Mouse (Mus musculus): ENCODE measurements at regions not wholly inside any gene's neighbourhood (a gene's known extent, or its start where the extent isn't known, plus 50 kb on each side); places are given as distances from the start of the nearest gene placed in this dataset.
"Not testable (repeated sequence)": the region's sequence is repeated elsewhere in the genome, so short reads cannot be mapped to it uniquely, and the experiment has no call there.

DNA sequence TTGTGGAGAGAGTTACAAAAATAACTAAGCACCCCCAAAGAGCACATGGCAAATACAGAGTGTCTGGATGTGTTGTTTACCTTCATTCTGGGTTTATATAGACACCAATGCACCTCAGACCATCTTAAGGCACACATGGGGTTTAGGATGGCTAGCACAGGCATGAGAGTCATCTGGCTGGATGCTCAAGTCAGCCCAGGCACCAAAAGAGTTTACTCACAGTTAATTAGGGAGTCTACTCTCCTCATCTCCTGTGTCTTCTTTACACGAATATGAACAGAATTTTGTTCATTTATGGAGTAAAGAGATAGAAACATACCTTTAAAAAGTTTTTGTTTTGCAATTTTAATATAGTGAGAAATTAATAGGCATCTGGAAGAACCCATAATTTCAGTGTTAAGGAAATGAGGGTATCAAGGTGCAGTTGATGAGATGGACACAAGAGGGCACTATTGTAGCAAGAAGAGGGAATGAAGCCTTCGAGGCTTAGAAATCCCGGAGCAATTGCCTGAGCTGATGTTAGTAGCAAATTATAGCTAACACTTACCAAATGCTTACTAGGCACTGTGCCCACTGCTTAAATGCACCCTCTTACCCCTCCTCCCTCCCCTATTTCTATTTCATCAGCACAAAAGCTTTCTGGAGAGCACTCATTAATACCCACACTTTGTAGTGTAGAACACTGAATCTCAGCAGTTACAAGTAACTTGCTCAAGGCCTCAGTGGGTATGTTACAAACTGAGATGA lies 174.6 kb downstream of the Eepd1 start:
- peak; percentile 82 for TF ChIP-seq CTCF (IDR thresholded peaks at IDR 0.05)
- peak; percentile 17 for DNase-seq
- Histone ChIP-seq H3K27ac (no peak overlapping the region), H3K4me3 (no peak overlapping the region)
- intact Hi-C loops (cut with DNase I) = loop anchor here (2.0 kb wide), 1 partner anchor 1121 kb away; no protein-coding TSS in a partner anchor

DNA sequence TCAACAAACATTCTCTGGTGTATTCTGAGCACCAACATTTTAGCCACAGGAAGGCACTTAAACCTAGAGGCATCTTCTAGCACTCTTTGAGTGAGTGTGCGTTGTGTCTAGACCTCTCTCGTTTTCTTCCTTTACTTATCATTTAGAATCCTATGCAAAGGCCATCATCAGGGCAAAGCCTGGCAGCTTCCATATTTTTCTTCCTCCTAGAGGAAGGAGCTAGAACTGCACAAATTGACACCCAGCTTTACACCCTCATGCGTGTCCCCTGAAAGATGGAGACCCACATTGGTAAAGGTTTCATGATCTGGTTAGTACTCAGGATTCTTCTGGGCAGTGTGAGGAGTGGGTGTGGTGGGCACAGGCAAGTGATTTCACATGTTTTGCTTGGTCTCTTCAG lies 175.2 kb downstream of the Eepd1 start:
- DNase-seq = no peak
- Histone ChIP-seq H3K4me3 (no peak overlapping the region), H3K27ac (no peak overlapping the region)
- intact Hi-C loops (cut with DNase I) = no loop called here
- TF ChIP-seq CTCF (IDR thresholded peaks at IDR 0.05) = no peak

DNA sequence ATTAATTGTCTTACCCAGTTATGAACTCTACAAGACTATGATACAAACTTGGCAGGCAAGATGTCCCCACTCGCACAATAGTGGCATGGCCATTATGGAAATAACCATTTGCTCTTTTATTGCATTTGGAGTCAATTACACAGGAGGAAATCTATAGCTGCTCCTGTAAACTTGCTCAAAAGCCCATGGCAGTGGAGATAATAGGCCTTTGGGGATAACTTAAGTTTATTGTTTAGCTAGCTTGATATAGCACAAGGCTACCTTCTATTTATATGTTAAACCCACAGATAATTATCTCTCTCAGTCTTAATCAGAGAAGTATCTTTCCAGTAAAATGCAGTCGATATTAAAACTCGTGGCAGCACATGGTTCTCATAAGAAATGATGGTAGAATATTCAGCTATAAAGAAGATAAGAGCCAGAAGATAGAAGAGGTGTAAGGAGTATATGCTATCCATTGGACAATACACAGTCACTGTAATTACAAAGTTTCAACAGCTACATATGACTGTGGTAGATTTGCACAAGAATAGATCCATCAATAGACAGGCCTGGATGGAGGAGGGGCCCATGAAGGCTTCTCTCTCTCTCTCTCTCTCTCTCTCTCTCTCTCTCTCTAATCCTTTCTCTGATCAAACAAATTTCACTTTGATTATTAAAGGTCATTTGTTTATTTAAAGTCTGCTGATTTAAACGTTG lies 202.4 kb downstream of the Eepd1 start:
- TF ChIP-seq CTCF (IDR thresholded peaks at IDR 0.05) = no peak
- intact Hi-C loops (cut with DNase I) = no loop called here
- Histone ChIP-seq H3K27ac (no peak overlapping the region), H3K4me3 (no peak overlapping the region)
- no peak for DNase-seq

DNA sequence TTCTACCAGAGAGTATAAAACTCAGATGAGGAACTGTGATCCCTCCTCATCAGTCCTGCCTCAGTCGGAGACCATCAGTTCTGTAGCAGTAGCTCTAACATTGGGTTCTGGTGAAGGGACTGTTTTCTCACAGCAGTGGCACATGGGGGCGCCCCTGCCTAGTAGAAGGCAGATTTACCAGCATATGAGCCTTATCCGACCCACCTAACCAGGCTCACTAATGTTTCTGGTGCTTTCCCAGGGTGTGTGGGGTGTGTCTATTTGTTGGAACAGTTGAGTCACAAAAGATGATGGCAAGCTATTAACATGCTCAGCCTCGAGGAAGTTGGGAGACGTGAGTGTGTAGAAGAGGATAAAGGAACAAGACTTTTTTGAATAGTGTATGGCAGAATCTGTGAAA lies 212.3 kb downstream of the Eepd1 start:
- Histone ChIP-seq H3K27ac (no peak overlapping the region), H3K4me3 (no peak overlapping the region)
- peak; percentile 21 for DNase-seq
- peak; percentile 53 for TF ChIP-seq CTCF (IDR thresholded peaks at IDR 0.05)
- intact Hi-C loops (cut with DNase I) = no loop called here

DNA sequence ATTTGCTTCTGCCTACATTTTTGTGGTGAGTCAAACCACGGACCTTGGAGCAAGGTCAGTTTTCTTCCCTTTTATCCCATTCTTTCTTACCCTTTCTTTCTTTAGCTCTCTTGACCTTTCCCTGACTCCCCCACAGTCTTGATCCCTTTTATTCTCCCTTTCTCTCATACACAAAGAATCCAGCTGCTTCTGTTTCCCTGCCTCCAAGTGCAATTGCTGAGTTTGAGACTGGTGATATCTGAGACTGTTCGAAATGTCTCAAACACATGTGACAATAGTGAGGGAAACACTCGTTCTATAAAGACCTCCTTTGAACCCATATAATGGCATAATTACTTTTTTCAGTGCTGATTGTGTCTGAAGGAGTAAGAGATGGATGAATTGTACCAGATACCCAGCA lies 213.7 kb downstream of the Eepd1 start:
- no peak overlapping the region for H3K4me3 ChIP-seq
- no peak for DNase-seq
- no peak for TF ChIP-seq CTCF (IDR thresholded peaks at IDR 0.05)
- H3K27ac ChIP-seq = no peak overlapping the region
- intact Hi-C loops (cut with DNase I) = no loop called here

DNA sequence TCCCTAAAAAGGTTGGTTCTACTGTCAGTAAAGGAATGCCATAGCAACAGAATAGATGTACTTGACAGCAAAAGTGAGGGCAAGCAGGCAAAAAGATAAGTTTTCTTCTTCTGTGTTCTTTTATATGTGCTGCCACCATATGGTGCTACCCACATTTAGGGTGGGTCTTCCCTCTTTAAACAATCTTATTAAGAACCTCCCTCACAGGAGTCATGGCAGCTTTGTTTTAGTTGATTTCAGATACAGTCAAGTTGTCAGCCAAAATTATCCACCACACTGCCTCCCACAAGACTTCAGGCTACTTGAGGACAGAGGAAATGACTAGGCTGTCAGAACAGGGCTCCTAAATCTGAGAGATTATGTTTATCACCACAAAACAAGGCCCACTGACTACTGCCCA lies 232.3 kb downstream of the Eepd1 start:
- intact Hi-C loops (cut with DNase I) = no loop called here
- no peak overlapping the region for H3K4me3 ChIP-seq
- TF ChIP-seq CTCF (IDR thresholded peaks at IDR 0.05) = no peak
- no peak overlapping the region for H3K27ac ChIP-seq
- DNase-seq = no peak

DNA sequence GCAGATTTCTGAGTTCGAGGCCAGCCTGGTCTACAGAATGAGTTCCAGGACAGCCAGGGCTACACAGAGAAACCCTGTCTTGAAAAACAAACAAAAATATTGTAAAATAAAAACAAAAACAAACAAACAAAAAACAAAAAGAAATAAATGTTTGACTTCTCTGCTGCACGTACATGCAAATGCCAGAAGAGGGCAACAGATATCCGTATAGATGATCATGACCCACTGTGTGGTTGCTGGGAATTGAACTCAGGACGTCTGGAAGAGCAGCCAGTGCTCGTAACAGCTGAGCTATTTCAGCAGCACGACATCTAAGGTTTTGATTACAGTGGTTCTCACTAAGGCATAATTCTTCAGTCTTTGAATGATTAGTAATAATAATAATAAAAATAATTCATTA lies 262.8 kb downstream of the Eepd1 start:
- peak; percentile 10; the same call in 1 of the 2 replicates for TF ChIP-seq CTCF (IDR thresholded peaks at IDR 0.05)
- intact Hi-C loops (cut with DNase I) = no loop called here
- H3K27ac ChIP-seq = no peak overlapping the region
- DNase-seq = no peak
- H3K4me3 ChIP-seq = no peak overlapping the region

DNA sequence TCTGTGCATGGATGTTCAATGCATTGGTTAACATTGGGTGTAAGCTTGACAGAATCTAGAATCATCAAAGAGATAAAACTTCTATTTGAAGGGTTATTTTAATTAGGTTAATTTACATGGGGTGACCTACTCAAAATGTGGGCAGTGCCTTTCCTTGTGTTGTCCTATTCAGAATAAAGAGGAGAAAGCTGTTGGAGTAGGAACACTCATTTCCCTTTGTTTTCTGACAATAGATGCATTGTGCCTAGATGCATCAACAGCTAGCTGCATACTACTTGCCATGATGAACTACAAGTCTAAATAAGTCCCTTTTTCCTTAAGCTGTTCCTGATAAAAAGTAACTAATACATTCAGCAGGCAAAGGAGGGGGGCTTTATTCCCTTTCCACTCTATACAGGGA lies 269.8 kb downstream of the Eepd1 start:
- TF ChIP-seq CTCF (IDR thresholded peaks at IDR 0.05) = no peak
- Histone ChIP-seq H3K4me3 (no peak overlapping the region), H3K27ac (no peak overlapping the region)
- DNase-seq = no peak
- intact Hi-C loops (cut with DNase I) = no loop called here

DNA sequence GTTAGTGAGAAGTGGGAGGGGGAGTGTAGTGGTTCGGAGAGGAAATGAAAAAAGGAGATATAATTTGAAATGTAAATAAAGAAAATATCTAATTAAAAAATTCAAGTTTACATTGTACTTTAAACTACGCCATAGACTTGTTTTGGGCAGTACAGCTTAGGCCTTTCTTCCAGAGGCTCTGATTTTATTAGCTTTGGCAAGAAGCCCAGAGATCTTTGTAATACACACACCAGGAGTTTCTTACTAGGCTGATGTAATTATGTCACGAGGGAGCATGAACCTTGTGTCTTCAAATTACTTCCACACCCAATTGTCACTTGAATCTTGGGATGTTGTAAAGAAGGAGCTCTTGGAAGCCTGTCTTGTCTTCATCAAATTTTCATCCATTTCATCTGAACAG lies 292.6 kb downstream of the Eepd1 start:
- no peak for DNase-seq
- no peak overlapping the region for H3K4me3 ChIP-seq
- intact Hi-C loops (cut with DNase I) = no loop called here
- no peak overlapping the region for H3K27ac ChIP-seq
- no peak for TF ChIP-seq CTCF (IDR thresholded peaks at IDR 0.05)

DNA sequence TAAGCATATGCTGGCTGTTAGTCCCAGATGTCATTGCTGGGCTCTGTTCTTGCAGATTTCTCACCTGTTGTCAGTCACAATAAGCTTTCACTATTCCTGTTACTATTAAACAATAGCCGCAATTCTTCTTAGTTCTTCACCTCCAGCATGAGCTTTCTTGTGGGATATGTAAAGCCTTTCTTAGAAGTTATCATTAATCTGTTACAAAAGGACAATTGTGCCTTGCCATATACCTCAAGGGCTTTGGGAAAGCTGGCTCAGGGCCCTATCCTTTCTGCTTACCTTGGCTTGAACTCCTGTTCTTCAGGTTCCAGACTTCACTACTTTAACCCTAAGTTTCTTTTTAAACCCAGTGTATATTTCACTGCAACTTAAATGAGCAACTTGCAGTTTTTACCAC lies 301.3 kb downstream of the Eepd1 start:
- no peak for DNase-seq
- Histone ChIP-seq H3K4me3 (no peak overlapping the region), H3K27ac (no peak overlapping the region)
- no peak for TF ChIP-seq CTCF (IDR thresholded peaks at IDR 0.05)
- intact Hi-C loops (cut with DNase I) = no loop called here

DNA sequence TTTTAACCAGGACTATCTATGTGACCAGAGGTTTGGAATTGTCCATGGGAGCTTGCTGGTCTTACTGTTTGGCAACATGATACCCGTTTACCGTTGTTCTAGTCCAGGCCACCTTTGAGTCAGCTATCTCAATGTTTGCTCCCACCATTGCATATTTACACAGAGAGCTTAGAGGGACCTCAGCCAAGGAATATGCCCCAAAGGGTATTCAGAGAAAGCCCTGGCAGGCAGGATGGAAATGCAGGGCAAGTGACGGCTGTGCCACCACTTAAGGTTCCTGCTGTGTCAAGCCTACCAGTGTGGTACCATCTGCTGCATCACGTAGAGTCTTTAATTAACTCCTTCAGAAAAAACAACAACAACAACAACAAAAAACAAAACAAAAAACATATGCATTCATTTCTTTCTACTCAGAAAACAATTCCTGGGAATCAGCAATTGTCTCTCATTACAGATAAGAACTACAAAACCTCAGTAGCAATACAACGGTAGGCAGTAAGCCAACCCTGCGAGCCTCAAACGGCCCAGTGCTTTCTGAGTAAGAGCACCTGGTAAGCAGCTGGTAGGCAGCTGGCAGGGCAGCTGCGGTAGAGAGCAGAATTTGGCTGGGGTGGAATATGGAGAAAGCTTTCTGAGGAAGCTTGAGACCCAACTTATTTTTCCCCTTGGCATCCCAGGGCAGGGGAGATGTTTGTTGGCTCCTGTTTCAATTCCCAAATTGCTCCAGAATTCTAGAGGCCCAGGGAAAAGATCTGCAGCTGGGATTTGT lies 314.0 kb downstream of the Eepd1 start:
- intact Hi-C loops (cut with DNase I) = no loop called here
- DNase-seq = no peak
- no peak overlapping the region for H3K4me3 ChIP-seq
- H3K27ac ChIP-seq = no peak overlapping the region
- TF ChIP-seq CTCF (IDR thresholded peaks at IDR 0.05) = no peak

DNA sequence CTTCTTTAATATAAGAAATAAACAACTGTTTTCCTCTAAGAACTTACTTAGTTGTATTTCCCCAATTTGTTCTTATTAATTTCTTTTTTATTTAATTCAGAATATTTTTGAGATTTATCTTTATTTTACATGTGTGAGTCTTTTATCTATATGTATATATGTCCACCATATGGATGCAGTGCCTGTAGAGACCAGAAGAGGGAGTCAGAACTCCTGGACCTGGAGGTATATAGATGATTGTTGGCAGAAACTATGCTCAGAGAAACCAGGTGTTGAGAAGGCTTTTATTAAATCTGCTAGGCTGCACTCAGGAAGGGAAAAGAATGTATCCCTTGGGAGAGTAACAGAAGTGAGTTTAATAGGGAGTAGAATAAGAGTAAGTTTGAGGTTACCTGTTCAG lies 328.2 kb downstream of the Eepd1 start:
- H3K27ac ChIP-seq = no peak overlapping the region
- H3K4me3 ChIP-seq = no peak overlapping the region
- no peak for TF ChIP-seq CTCF (IDR thresholded peaks at IDR 0.05)
- intact Hi-C loops (cut with DNase I) = no loop called here
- DNase-seq = no peak

DNA sequence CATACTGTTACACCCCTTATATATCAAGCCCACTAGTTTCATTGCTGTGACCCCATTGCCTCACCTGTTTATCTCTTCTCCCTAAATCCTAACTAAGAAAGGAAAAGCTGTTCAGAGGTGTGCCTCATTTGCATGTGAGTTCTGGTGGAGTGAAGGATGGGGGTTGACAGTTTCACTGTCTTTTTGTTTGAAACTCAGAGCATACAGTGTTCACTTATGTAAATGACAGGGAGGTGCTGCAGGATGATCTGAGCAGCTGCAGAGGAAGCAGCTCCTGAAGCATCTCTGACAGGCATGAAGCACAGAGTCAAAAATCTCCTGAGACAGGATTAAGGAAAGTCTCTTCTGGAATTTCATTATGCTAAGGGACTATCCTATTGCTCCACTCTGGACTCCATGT lies 351.9 kb downstream of the Eepd1 start:
- Histone ChIP-seq H3K4me3 (no peak overlapping the region), H3K27ac (no peak overlapping the region)
- TF ChIP-seq CTCF (IDR thresholded peaks at IDR 0.05) = no peak
- DNase-seq = no peak
- intact Hi-C loops (cut with DNase I) = no loop called here

DNA sequence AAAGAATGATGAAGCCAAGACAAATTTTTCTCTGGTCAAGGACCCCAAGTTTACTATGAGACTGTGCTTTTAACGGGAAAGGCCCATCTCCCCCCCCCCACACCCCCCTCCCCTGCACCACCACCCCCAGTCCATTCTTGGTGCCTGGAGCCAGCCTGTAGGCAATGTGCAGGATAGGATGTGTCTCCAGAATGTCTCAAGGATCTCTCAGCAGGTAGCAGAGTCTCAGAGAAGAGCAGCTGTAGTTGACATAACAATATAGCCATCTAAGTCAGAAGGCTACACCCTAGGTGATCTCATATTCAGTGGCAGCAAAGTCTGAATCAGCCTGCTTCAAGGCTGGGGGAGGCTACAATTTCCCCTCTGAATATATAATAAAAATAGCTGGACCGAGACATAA lies 368.6 kb downstream of the Eepd1 start:
- H3K27ac ChIP-seq; intact Hi-C loops (cut with DNase I); H3K4me3 ChIP-seq; DNase-seq: not testable (repeated sequence)

DNA sequence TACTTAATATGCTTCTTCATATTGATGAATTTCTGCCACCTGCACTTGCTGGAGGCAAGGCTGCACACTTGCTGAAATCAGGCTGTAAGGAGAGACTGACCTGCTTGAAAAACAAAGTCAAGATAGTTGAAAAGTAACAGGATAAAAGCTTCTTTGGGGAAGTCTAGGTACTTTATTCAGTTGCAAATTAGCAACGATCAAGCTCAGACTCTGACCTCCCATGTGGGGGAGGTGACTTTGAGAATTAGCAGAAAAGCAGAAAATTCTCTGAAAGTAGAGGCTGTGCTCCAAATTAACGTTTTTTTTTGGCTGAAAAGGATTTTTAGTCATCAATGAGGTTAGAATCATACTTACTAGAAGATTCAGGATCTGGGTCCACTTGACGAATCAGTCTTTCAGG lies 369.3 kb downstream of the Eepd1 start:
- not testable (repeated sequence) for H3K4me3 ChIP-seq

More for the DNA sequence above, 369.3 kb downstream of the Eepd1 start:
- DNase-seq; H3K27ac ChIP-seq; intact Hi-C loops (cut with DNase I): not testable (repeated sequence)
